Mouse (Mus musculus) ES-E14 (cell line): ENCODE measurements around the gene Rgs10.

Experiments used
- CHD2 ChIP-seq: IDR thresholded peaks from 2 replicates; pipeline ENCODE4 v1.6.1; 2014; ENCODE audit warnings: mild to moderate bottlenecking, low read depth, low read length, inconsistent platforms
- ZC3H11A ChIP-seq: IDR thresholded peaks from 2 replicates; pipeline ENCODE4 v1.6.1; 2012; ENCODE audit warnings: low read depth, mild to moderate bottlenecking, inconsistent platforms, low read length, borderline replicate concordance

DNA sequence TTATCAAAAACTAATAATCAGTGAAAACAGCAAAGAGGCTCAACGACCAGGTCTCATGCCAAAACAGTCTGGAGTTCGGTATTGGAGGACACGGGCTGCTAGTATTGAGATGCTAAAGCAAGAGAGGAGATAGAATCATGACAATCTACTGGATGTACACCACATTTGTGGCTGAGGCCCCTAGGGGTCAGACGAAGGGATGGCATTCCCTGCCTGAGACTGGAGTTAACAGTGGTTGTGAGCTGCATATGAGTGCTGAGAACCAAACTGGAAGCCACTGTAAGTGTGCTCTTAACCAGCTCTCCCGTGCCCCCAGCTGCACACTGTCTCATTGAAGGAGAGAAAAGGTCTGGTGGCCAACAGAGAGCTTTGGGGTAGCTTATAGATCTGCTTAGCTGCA, 43.8 kb upstream of the Rgs10 start:
- TF ChIP-seq CHD2 (no peak), ZC3H11A (no peak)
